Comparison of ENCODE assay signal across 31 mouse cellular contexts in the genomic region with DNA sequence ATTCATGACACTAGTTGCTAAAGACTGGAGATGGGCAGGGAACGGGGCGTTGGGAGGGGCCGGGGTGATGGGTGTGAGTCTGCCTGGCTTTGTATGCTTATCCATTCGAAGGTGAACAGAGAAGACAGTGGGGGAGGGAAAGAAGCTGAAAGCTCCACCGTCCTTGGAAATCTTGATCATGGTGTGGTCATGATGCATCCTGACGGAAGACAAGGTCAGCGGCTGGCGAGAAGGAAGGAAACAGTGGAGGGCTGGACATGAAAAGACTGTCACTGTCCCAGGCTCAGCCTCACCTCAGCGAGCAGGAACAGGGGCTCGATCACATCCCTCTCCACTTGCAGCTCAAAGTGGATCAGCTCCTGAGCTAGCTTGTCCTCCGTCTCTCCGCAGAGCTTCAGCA.
A peak's percentile ranks its signal among the peaks of the same experiment; 100 is the strongest.
DNase-seq lines count a peak whose midpoint lies in the region; ATAC-seq and TF ChIP-seq lines count a peak whose summit lies in the region.
"Had no signal": no experiment of that assay in that cellular context is flagged by ENCODE, and none has a peak within 500 bp of the region (broad histone marks: within the 10 kb centered on the region; RNA-seq: fewer than 3 reads in every experiment).

No protein-coding gene starts in this region.

- intact Hi-C loops in gastrocnemius, adult 2 months (cut with DNase I), result no loop called here

- peaks cover 28% of the 10 kb centered on the region for H3K4me1 ChIP-seq in midbrain, embryonic 10.5 days
- H3K4me1 ChIP-seq in midbrain, embryonic 15.5 days, result peaks cover 7% of the 10 kb centered on the region
- peaks cover 6% of the 10 kb centered on the region for H3K4me1 ChIP-seq in limb, embryonic 10.5 days
- H3K4me1 ChIP-seq in hindbrain, embryonic 14.5 days (replicated peaks; ENCODE audit: control insufficient read depth, insufficient read depth, low read length), result 0 out of 2 replicates have a peak, but pooled peaks cover 2% of the 10 kb centered on the region
- H3K4me1 ChIP-seq: embryonic facial prominence, embryonic 15.5 days had no signal

- no peak overlapping the region for H3K9ac ChIP-seq in midbrain, embryonic 15.5 days
- H3K9ac ChIP-seq in hindbrain, embryonic 14.5 days, result no peak overlapping the region
- H3K9ac ChIP-seq: embryonic facial prominence, embryonic 12.5 days; embryonic facial prominence, embryonic 15.5 days; forebrain, postnatal 0 days; heart, embryonic 12.5 days; heart, embryonic 15.5 days; hindbrain, embryonic 13.5 days had no signal

- H3K27ac ChIP-seq in midbrain, embryonic 10.5 days (replicated peaks), result peak overlapping the region; percentile 39; the same call in 1 of the 2 replicates
- H3K27ac ChIP-seq in midbrain, embryonic 15.5 days, result no peak overlapping the region
- no peak overlapping the region for H3K27ac ChIP-seq in limb, embryonic 10.5 days
- no peak overlapping the region for H3K27ac ChIP-seq in gastrocnemius, adult 2 months
- no peak overlapping the region for H3K27ac ChIP-seq in hindbrain, embryonic 14.5 days
- H3K27ac ChIP-seq: embryonic facial prominence, embryonic 12.5 days; embryonic facial prominence, embryonic 15.5 days; heart, adult 2 months; heart, embryonic 15.5 days; hindbrain, embryonic 10.5 days; hindbrain, embryonic 13.5 days; hindbrain, postnatal 0 days had no signal

- H3K27me3 ChIP-seq in midbrain, embryonic 10.5 days (ENCODE audit: low read depth, poor library complexity, severe bottlenecking), result no peaks in the 10 kb centered on the region
- H3K27me3 ChIP-seq in midbrain, embryonic 15.5 days (replicated peaks), result no peaks in the 10 kb centered on the region
- H3K27me3 ChIP-seq in limb, embryonic 10.5 days (ENCODE audit: low read depth, poor library complexity, severe bottlenecking), result no peaks in the 10 kb centered on the region
- no peaks in the 10 kb centered on the region for H3K27me3 ChIP-seq in hindbrain, embryonic 14.5 days (ENCODE audit: control insufficient read depth, insufficient read depth, low read length)
- H3K27me3 ChIP-seq: embryonic facial prominence, embryonic 12.5 days; embryonic facial prominence, embryonic 15.5 days; heart, embryonic 12.5 days; heart, embryonic 15.5 days; hindbrain, embryonic 13.5 days; Patski had no signal

- no peaks in the 10 kb centered on the region for H3K9me3 ChIP-seq in midbrain, embryonic 10.5 days (replicated peaks)
- no peaks in the 10 kb centered on the region for H3K9me3 ChIP-seq in midbrain, embryonic 15.5 days
- H3K9me3 ChIP-seq in limb, embryonic 10.5 days (replicated peaks), result no peaks in the 10 kb centered on the region
- no peaks in the 10 kb centered on the region for H3K9me3 ChIP-seq in hindbrain, embryonic 14.5 days (ENCODE audit: control insufficient read depth, low read length)
- H3K9me3 ChIP-seq: embryonic facial prominence, embryonic 12.5 days; embryonic facial prominence, embryonic 15.5 days; G1E; heart, embryonic 12.5 days; heart, embryonic 15.5 days; hindbrain, embryonic 10.5 days; hindbrain, embryonic 13.5 days had no signal

- no peaks in the 10 kb centered on the region for H3K36me3 ChIP-seq in midbrain, embryonic 10.5 days
- H3K36me3 ChIP-seq in midbrain, embryonic 15.5 days (replicated peaks), result no peaks in the 10 kb centered on the region
- no peaks in the 10 kb centered on the region for H3K36me3 ChIP-seq in limb, embryonic 10.5 days
- no peaks in the 10 kb centered on the region for H3K36me3 ChIP-seq in hindbrain, embryonic 14.5 days (replicated peaks; ENCODE audit: control insufficient read depth, insufficient read depth)
- H3K36me3 ChIP-seq: embryonic facial prominence, embryonic 12.5 days; embryonic facial prominence, embryonic 15.5 days; G1E; hindbrain, embryonic 10.5 days; hindbrain, embryonic 13.5 days had no signal

- DNase-seq in adrenal gland, adult (ENCODE audit: inconsistent age in 2 of 2, low spot score in 1 of 2), result peak; percentile 44 to 71
- no peak for DNase-seq in adrenal gland, postnatal 4 days (ENCODE audit: low spot score in 2 of 2)
- DNase-seq in midbrain, embryonic 10.5 days (ENCODE audit: low spot score), result peak; percentile 10
- peak; percentile 45 for DNase-seq in adrenal gland, postnatal 14 days
- DNase-seq in limb, embryonic 10.5 days (ENCODE audit: low spot score), result peak; percentile 29
- no peak for DNase-seq in gastrocnemius, adult 2 months
- DNase-seq in hindbrain, embryonic 14.5 days (ENCODE audit: low spot score), result no peak
- DNase-seq: cerebellum, adult 11 months; cerebellum, adult 2 months; cerebellum, adult 9-11 months; cerebellum, postnatal 25 days; forebrain, postnatal 0 days; gastrocnemius, postnatal 14 days; heart, adult 2 months; heart, postnatal 10 days; heart, postnatal 36 days; kidney, adult 18-20 months; kidney, adult 9 months had no signal

- ATAC-seq in midbrain, embryonic 15.5 days (replicated peaks), result no peak
- no peak for ATAC-seq in hindbrain, embryonic 14.5 days (ENCODE audit: low FRiP score)
- ATAC-seq: forebrain, embryonic 14.5 days; forebrain, postnatal 0 days; hindbrain, postnatal 0 days; inflammation-experienced regulatory T-cells, adult 6 months; intestine, embryonic 16.5 days; Patski had no signal

- no peak overlapping the region for H3K4me2 ChIP-seq in midbrain, embryonic 15.5 days
- no peak overlapping the region for H3K4me2 ChIP-seq in hindbrain, embryonic 14.5 days (replicated peaks)
- H3K4me2 ChIP-seq: embryonic facial prominence, embryonic 12.5 days; embryonic facial prominence, embryonic 15.5 days; heart, embryonic 12.5 days; heart, embryonic 15.5 days; hindbrain, embryonic 13.5 days had no signal

- 81% methylated on average over 12 of the region's 12 CpGs for WGBS in midbrain, embryonic 10.5 days
- WGBS in midbrain, embryonic 15.5 days, result 75% methylated on average over 12 of the region's 12 CpGs
- WGBS in limb, embryonic 10.5 days, result 90% methylated on average over 12 of the region's 12 CpGs
- WGBS in hindbrain, embryonic 14.5 days, result 83% methylated on average over 12 of the region's 12 CpGs

- no peak overlapping the region for H3K4me3 ChIP-seq in midbrain, embryonic 10.5 days
- H3K4me3 ChIP-seq in midbrain, embryonic 15.5 days, result no peak overlapping the region
- no peak overlapping the region for H3K4me3 ChIP-seq in limb, embryonic 10.5 days
- no peak overlapping the region for H3K4me3 ChIP-seq in gastrocnemius, adult 2 months
- H3K4me3 ChIP-seq in hindbrain, embryonic 14.5 days (replicated peaks; ENCODE audit: low read length), result no peak overlapping the region
- H3K4me3 ChIP-seq: embryonic facial prominence, embryonic 12.5 days; embryonic facial prominence, embryonic 15.5 days; heart, adult 2 months; heart, embryonic 12.5 days; heart, embryonic 15.5 days; hindbrain, embryonic 10.5 days; hindbrain, embryonic 13.5 days had no signal

- TF ChIP-seq CTCF in gastrocnemius, adult 2 months (IDR thresholded peaks at IDR 0.05), result no peak

Comparison
In these comparisons a context has a peak if more than half of its experiments do, and no peak if none do; other contexts are left out.
1. DNase-seq: peak in adrenal gland, adult (2 of 2), midbrain, embryonic 10.5 days (single experiment), adrenal gland, postnatal 14 days (single experiment) and limb, embryonic 10.5 days (single experiment); none in adrenal gland, postnatal 4 days (0 of 2), gastrocnemius, adult 2 months (single experiment) and hindbrain, embryonic 14.5 days (single experiment).